Comparison of ENCODE assay signal across 8 mouse cellular contexts in the genomic region with DNA sequence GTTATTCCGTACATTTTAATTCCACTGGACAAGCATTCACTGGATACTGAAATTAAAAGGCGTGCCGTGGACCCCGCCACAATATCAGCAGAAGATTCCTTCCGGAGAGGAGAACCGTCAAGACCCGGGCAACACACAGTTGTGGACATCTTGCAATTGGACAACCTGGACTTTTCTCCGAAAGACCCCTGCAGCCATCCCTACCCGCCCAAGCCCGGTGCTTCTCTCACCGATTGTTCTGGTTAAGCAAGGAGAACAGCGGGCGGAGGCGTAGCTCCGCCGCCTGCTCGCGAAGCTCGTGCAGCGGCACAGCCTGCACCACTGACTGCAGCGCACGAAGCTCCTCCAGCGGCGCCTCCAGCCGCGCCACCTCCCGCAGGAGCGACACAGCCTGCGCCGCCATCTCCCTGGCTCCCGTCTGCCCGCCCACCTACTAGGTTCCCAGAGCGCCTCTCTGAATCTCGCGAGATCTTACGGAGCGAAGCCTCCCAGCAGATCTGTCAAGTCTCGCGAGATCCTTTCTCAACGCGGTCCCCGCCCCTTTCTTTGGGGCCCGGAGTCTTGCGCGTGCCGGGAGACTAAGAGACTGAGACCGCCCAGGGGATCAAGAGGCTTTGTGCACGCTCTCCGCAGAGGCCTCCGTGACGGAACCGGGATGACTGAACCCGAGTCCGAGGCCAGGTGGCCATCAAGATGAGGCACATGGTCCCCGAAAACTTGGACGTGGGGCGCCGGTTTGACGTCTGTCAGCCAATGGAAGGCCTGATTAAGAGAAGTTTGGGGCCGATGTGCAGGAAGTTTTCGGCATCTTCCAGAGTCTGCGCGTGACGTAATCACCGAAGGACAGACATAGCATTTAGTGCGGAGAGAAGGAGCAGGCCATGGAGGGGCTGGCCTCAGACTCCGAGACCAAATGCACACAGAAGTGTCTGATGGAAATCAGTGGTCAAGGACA. TPM values are rescaled to one million over a fixed set of nuclear protein-coding genes. Genes with fewer than 3 reads are reported as not detected.
DNase-seq lines count a peak whose midpoint lies in the region; ATAC-seq lines count a peak whose summit lies in the region.

No protein-coding gene starts in this region.

- peaks cover 16% of the 10 kb centered on the region for H3K27me3 ChIP-seq in hindbrain, embryonic 16.5 days (replicated peaks; ENCODE audit: control insufficient read depth, insufficient read depth, low read length)

- peak overlapping the region; percentile 84 for H3K27ac ChIP-seq in hindbrain, embryonic 16.5 days (ENCODE audit: low read depth, low read length)
- peak overlapping the region; percentile 80 for H3K27ac ChIP-seq in macrophage

- peaks cover 26% of the 10 kb centered on the region for H3K4me1 ChIP-seq in hindbrain, embryonic 16.5 days (ENCODE audit: control insufficient read depth, insufficient read depth, low read depth, low read length)

- WGBS in hindbrain, embryonic 16.5 days = under 1% methylated on average over 65 of the region's 67 CpGs
- 1% methylated on average over 64 of the region's 67 CpGs for WGBS in macrophage (ENCODE audit: missing documents)

- peaks cover 48% of the 10 kb centered on the region for H3K79me2 ChIP-seq in macrophage (ENCODE audit: inconsistent target)

- peak overlapping the region; percentile 92 for H3K4me2 ChIP-seq in hindbrain, embryonic 16.5 days (ENCODE audit: low read length)

- peak; percentile 97 for DNase-seq in WW6 (ENCODE audit: low read depth, low spot score)
- peak; percentile 77 to 86 for DNase-seq in cerebellum, postnatal 4 days (ENCODE audit: low spot score in 2 of 2)
- peak; percentile 95 for DNase-seq in gastrocnemius, adult 18-20 months (ENCODE audit: low spot score)
- peak; percentile 87 to 91 for DNase-seq in left cerebral cortex, adult 18-20 months (ENCODE audit: low spot score in 2 of 2)
- DNase-seq in right cerebral cortex, adult 18-20 months = peak; percentile 95
- DNase-seq in urinary bladder, postnatal 10 days (ENCODE audit: low spot score) = peak; percentile 61

- H3K9me3 ChIP-seq in hindbrain, embryonic 16.5 days (ENCODE audit: control insufficient read depth, low read length) = no peaks in the 10 kb centered on the region

- no peaks in the 10 kb centered on the region for H3K36me3 ChIP-seq in hindbrain, embryonic 16.5 days (ENCODE audit: control insufficient read depth, insufficient read depth, low read length)
- 0 out of 2 replicates have a peak, but pooled peaks cover under 1% of the 10 kb centered on the region for H3K36me3 ChIP-seq in macrophage (ENCODE audit: inconsistent target)

- peak; percentile 99 for ATAC-seq in hindbrain, embryonic 16.5 days

- peak overlapping the region; percentile 56 for H3K4me3 ChIP-seq in hindbrain, embryonic 16.5 days (ENCODE audit: low read length)
- H3K4me3 ChIP-seq in macrophage (ENCODE audit: inconsistent target) = peak overlapping the region; percentile 94

- H3K9ac ChIP-seq in hindbrain, embryonic 16.5 days (ENCODE audit: low read depth, low read length) = peak overlapping the region; percentile 81

RNA-seq across cellular contexts. Expression of a gene that starts 3.4 kb away (rescaled TPM):
- under 1 TPM; 0.33 to 0.37 TPM for total RNA-seq in gastrocnemius, adult 18-20 months (2021)
- 0.16 and 0.35 TPM in 2 replicates for polyA plus RNA-seq in hindbrain, embryonic 16.5 days (2015; fragmentation: Nextera tagmentation; extraction: Ambion mirVana)
- under 1 TPM; 0.23 to 0.53 TPM for total RNA-seq in left cerebral cortex, adult 18-20 months (2021)
- not detected for total RNA-seq in macrophage (2018; cell fraction: chromatin; rRNA removed)
- not detected for total RNA-seq in macrophage (2018; cell fraction: cytosol; rRNA removed)
- not detected for total RNA-seq in macrophage (2018; cell fraction: nucleus; rRNA removed)
- not detected in 3 replicates for polyA plus RNA-seq in macrophage (2018)

RNA-seq across cellular contexts. Expression of a gene that starts 4.0 kb away (rescaled TPM):
- 10 to 100 TPM; 11.9 to 17.4 TPM for total RNA-seq in gastrocnemius, adult 18-20 months (2021)
- polyA plus RNA-seq in hindbrain, embryonic 16.5 days (2015; fragmentation: Nextera tagmentation; extraction: Ambion mirVana) = 96.8 and 105 TPM in 2 replicates
- total RNA-seq in left cerebral cortex, adult 18-20 months (2021) = 10 to 100 TPM; 38.1 to 41.5 TPM
- total RNA-seq in macrophage (2018; cell fraction: chromatin; rRNA removed) = 10 to 100 TPM in 12 of 26 experiments, 1 to 10 TPM in 14; 2.2 to 20.9 (median 9.6) TPM
- total RNA-seq in macrophage (2018; cell fraction: cytosol; rRNA removed) = 10 to 100 TPM in 25 of 26 experiments, 1 to 10 TPM in 1; 8.0 to 22.3 (median 14.0) TPM
- 10 to 100 TPM in 10 of 26 experiments, 1 to 10 TPM in 16; 3.4 to 15.4 (median 8.7) TPM for total RNA-seq in macrophage (2018; cell fraction: nucleus; rRNA removed)
- 14.4 to 23.0 TPM (median 19.4 TPM) in 3 replicates for polyA plus RNA-seq in macrophage (2018)

RNA-seq across cellular contexts. Expression of a gene that starts 38.0 kb away (rescaled TPM):
- total RNA-seq in gastrocnemius, adult 18-20 months (2021) = under 1 TPM; 0.36 to 0.62 TPM
- polyA plus RNA-seq in hindbrain, embryonic 16.5 days (2015; fragmentation: Nextera tagmentation; extraction: Ambion mirVana) = not detected in 2 replicates
- under 1 TPM in 1 of 2 experiments, not detected in 1; 0.21 TPM for total RNA-seq in left cerebral cortex, adult 18-20 months (2021)
- not detected for total RNA-seq in macrophage (2018; cell fraction: chromatin; rRNA removed)
- total RNA-seq in macrophage (2018; cell fraction: cytosol; rRNA removed) = not detected
- total RNA-seq in macrophage (2018; cell fraction: nucleus; rRNA removed) = not detected
- not detected in 3 replicates for polyA plus RNA-seq in macrophage (2018)

RNA-seq across cellular contexts. Expression of a gene that starts 43.0 kb away (rescaled TPM):
- total RNA-seq in gastrocnemius, adult 18-20 months (2021) = under 1 TPM; 0.59 to 0.71 TPM
- 2.2 and 2.7 TPM in 2 replicates for polyA plus RNA-seq in hindbrain, embryonic 16.5 days (2015; fragmentation: Nextera tagmentation; extraction: Ambion mirVana)
- total RNA-seq in left cerebral cortex, adult 18-20 months (2021) = 1 to 10 TPM in 1 of 2 experiments, under 1 TPM in 1; 0.87 to 1.3 TPM
- total RNA-seq in macrophage (2018; cell fraction: chromatin; rRNA removed) = 10 to 100 TPM in 8 of 26 experiments, 1 to 10 TPM in 18; 2.5 to 22.3 (median 7.0) TPM
- 1 to 10 TPM; 1.4 to 3.6 (median 2.5) TPM for total RNA-seq in macrophage (2018; cell fraction: cytosol; rRNA removed)
- total RNA-seq in macrophage (2018; cell fraction: nucleus; rRNA removed) = 10 to 100 TPM in 1 of 26 experiments, 1 to 10 TPM in 25; 1.8 to 15.1 (median 3.8) TPM
- polyA plus RNA-seq in macrophage (2018) = 0.77 to 6.5 TPM (median 3.5 TPM) in 3 replicates

RNA-seq across cellular contexts. Expression of a gene that starts 44.7 kb away (rescaled TPM):
- 10 to 100 TPM; 48.0 to 50.7 TPM for total RNA-seq in gastrocnemius, adult 18-20 months (2021)
- polyA plus RNA-seq in hindbrain, embryonic 16.5 days (2015; fragmentation: Nextera tagmentation; extraction: Ambion mirVana) = 95.2 and 106 TPM in 2 replicates
- 10 to 100 TPM; 89.3 to 94.3 TPM for total RNA-seq in left cerebral cortex, adult 18-20 months (2021)
- total RNA-seq in macrophage (2018; cell fraction: chromatin; rRNA removed) = 100 to 1,000 TPM in 18 of 26 experiments, 10 to 100 TPM in 8; 69.7 to 144 (median 110) TPM
- total RNA-seq in macrophage (2018; cell fraction: cytosol; rRNA removed) = 10 to 100 TPM; 42.0 to 57.8 (median 49.1) TPM
- 100 to 1,000 TPM in 5 of 26 experiments, 10 to 100 TPM in 21; 51.5 to 121 (median 74.2) TPM for total RNA-seq in macrophage (2018; cell fraction: nucleus; rRNA removed)
- polyA plus RNA-seq in macrophage (2018) = 50.4 to 70.6 TPM (median 53.7 TPM) in 3 replicates

Comparison
In these comparisons a context has a peak if more than half of its experiments do, and no peak if none do; other contexts are left out.
1. Peak in every context shown above with its lines: DNase-seq, ATAC-seq, H3K4me3 ChIP-seq and H3K27ac ChIP-seq.